Mouse (Mus musculus) B cell, adult 2 months (primary cell): Measurements from ENCODE around the gene Lipc.
A peak's percentile ranks its signal among the peaks of the same experiment; 100 is the strongest.

Experiments
- DNase-seq, 2 experiments: peaks; one replicate each; pipeline ENCODE4 v3.0.0; 2022

The Lipc gene

GRCm38 (mm10) chr9:70954226-70954625 lies 2.2 kb upstream of the Lipc start:
- no peak for DNase-seq

GRCm38 (mm10) chr9:70949336-70949735 lies 2.7 kb downstream of the Lipc start:
- no peak for DNase-seq

DNA sequence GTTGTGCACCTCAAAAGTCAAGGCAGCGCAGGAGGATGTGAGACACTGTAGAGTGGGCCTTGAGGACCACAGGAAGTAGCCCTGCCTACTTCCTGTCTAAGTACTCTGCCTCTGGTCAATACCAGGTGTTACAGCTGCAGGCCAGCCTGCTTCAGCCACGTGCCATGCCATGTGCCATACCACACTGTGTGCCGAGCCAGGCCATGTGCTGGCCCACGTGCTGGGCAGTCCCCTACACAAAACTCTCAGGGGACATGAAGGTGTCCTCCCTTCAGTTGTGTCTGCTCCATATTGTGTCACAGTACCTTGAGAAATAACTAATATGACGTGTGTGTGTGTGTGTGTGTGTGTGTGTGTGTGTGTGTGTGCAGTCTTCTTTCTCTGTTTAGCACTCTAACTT lies 4.7 kb downstream of the Lipc start:
- peak; percentile 65 to 71 for DNase-seq

- DNase-seq, result peak in 1 of 2 experiments; percentile 10
Observed at GRCm38 (mm10) chr9:70942686-70943333, 9.2 kb downstream of the Lipc start.

- no peak for DNase-seq
Observed at GRCm38 (mm10) chr9:70939752-70940501, 12.1 kb downstream of the Lipc start.

DNA sequence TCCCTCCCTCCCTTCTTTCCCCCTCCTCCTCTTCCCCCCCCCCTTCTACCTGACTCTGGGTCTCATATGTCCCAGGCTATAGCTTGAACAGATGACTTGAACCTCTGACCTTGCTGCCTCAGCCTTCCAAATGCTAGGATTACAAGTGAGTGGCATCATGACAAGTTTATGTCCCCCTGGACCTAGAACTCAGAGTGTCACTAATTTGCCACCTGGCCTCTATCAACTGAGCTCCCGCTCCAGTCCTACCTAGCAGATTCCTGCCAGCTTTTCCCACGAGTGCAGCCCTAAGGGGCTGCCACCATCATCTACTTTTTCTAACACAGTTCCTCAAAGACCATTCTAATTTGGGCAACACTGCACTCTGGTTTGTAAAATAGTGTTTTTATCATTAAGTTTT lies 13.2 kb downstream of the Lipc start:
- no peak for DNase-seq

DNA sequence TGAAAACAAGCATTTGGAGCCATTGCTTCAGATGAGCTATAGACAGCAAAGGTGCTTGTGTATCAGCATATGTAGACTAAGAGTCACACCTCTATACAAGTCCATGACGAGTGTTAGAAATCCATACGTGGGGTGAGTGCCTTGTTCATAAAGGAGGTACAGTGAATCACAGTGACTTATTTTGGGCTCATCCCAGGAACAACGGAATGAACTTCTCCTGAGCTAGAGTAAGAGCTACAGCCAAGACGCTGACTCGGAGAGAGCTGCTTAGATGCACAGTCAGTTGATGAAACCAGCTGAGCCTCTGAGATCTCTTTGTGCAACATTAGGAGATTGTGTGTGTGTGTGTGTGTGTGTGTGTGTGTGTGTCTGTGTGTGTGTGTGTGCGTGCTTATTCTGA lies 13.9 kb downstream of the Lipc start:
- no peak for DNase-seq

DNA sequence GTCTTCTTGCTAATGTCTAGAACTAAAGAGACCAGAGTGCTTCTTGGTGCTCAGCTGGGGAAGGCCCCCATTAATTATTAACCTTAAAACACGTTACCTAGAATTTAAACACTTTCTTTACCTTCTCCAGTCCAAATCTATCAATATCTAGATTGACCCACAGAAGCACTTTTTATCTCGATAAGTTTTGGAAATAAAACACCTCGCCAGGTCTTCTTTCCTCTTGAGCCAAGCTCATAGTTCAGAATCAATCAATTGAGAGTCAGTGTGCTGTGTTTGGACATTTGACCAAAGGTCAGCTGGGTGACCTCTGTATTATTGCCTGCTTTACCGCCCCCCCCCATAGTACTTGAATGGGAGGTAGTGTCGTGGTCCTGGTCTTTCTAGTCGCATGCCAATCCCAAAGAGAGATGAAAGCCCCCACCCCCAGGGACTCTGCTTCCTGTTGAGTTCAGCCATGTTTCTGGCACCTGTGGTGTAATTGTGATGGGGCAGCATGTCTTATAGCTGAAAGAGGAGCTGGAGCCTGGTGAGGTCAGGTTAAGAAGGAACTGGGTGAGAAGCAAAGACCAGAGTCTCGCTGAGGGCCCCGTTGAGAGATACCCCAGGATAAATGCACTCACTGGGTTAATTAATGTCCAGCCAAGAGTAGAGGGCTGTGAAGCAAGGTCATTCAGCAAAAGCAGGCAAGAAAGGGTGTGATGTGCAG lies 17.3 kb downstream of the Lipc start:
- DNase-seq, result no peak

GRCm38 (mm10) chr9:70930641-70931020 lies 21.4 kb downstream of the Lipc start:
- no peak for DNase-seq

GRCm38 (mm10) chr9:70929840-70930640 lies 22.0 kb downstream of the Lipc start:
- peak; percentile 51 to 57 for DNase-seq

DNA sequence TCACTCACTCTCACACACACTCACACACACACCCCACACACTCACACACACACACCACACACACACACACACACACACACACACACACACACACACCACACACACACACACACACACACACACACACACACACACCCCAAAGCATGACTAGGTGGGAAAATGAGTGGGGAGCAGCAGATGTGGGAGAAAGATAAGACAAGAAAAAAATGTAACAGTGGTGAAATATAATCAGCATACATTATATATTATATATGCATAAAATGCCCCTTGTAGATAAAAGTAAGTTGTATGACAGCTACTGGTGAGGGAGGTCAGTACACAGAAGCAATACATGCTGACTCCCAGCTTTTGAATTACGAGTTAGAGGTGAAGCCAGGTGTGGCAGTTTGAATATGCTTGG lies 23.6 kb downstream of the Lipc start:
- no peak for DNase-seq

DNA sequence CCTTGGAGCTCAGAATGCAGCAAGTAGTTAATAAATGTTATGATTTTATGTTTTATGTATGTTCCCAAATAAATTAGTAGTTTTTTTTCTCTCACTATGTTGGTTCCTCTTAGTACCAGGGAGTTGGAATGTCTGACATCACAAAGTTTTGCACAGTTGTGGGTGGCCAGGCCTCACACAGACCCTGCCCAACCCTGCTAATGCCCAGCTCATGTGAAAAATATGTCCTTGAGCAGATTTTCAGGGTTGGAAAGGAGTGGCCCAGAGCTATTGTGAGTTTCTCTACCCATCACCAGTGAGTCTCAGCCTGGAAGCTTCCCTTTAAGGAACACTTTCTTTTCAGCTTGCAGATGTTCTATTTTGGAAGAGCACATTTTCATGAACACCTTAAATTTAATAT lies 24.3 kb downstream of the Lipc start:
- DNase-seq, result no peak

GRCm38 (mm10) chr9:70926820-70927588 lies 25.0 kb downstream of the Lipc start:
- no peak for DNase-seq

GRCm38 (mm10) chr9:70925225-70925624 lies 26.8 kb downstream of the Lipc start:
- no peak for DNase-seq

GRCm38 (mm10) chr9:70924763-70925162 lies 27.3 kb downstream of the Lipc start:
- peak in 1 of 2 experiments; percentile 25 for DNase-seq

DNA sequence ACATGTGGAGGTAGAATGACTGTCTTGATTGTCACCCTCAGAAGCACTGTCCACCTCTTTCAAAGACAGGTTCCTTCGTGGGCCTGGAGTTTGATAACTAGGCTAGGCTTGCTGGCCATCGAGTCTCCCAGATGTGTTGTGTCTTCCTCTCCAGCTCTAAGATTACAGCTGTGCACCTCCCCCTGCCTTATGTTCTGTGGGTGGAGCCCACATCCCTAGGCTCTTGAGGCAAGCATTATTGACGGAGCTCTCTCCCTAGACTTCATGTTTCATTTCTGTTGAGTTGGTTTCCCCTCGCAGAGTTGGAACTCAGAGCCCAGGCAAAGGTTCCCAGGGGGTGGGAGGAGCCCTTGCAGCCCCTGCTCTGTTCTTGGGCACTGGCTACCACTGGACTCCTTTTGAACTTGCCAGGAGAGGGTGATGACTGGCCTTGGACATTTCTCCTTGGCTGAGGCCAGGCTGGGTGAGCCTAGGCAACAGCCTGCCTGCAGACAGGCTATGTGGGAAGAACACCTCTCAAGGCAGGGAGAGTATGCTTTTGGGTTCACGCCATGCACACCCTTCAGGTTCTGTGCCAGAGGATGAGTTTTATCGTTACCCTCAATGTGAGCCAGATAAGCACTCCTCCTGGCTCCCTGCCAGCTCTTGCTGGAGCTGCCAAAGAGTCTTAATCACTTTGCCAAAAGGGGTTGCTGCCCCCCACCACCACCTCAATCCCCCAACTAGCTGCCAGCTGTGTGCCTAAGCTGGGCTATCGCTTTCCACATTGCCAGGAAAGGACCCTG lies 30.1 kb downstream of the Lipc start:
- DNase-seq, result no peak

DNA sequence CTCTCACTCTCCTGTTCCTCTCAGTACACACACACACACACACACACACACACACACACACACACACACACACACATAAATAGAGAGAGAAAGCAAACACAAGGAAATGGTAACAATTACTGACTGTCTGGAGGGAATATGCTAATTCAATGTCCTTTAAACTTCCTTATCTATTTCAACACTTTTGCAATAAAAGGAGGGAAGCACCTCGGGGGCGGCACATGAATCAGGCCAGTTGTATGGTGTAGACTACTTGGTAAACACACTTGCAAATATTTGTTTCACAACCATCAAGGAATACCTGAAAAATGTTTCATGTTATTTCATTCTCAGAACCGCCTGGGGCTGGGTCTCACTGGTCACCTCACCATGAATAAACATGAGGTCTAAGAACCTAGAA lies 30.9 kb downstream of the Lipc start:
- DNase-seq, result no peak

DNA sequence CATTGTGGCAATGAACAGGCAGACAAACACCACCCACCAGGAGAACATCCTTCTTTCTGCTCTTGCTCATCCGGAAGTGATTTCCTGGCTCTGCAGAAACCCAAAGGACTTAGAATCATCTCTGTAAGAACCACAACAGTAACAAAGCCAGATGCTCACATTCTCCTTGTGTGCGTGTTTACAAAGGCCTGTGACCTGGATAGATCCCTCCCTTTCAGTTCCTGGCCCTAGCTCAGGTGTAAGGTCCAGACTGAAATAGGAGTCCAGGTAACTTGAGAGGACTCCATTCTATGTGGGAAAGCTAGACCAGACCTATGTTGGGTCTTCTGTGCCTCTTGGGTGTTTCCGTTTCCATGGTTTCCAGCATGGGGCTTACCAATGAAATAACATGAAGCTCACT lies 32.8 kb downstream of the Lipc start:
- DNase-seq, result no peak

DNA sequence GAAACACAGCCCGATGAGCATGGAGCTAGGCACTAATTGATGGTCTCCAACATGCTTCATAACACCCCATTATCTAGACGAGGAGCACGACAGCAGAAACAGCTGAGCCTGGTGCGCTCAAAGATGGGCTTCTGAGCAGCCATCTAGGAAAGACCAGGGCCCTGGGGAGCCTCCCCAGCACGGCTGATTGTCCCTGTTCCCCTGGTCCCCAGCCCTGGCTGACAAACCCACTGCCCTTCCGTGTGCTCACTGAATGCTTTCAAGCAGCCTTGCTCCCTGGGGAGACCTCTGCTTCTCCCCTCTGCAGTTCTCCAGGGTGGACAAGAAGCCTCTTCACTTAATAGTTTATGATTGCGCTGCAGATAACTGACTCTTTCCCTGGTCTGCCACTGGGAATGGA lies 35.5 kb downstream of the Lipc start:
- no peak for DNase-seq

DNA sequence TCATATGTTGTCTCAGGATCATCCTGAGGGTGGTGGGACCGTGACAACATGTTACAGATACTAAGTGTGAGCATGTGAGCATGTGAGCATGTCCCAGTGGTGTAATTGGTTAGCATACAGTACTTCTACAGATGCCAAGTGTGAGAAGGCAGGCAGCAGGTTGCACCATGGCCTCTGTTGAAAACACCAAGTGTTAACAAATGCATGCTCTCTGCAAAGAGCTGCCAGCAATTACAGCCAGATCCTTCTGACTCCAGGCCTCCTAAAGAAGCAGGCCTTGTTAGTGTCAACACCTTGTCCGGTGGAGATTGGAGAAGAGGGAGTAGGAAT lies 36.7 kb downstream of the Lipc start:
- DNase-seq, result no peak

DNA sequence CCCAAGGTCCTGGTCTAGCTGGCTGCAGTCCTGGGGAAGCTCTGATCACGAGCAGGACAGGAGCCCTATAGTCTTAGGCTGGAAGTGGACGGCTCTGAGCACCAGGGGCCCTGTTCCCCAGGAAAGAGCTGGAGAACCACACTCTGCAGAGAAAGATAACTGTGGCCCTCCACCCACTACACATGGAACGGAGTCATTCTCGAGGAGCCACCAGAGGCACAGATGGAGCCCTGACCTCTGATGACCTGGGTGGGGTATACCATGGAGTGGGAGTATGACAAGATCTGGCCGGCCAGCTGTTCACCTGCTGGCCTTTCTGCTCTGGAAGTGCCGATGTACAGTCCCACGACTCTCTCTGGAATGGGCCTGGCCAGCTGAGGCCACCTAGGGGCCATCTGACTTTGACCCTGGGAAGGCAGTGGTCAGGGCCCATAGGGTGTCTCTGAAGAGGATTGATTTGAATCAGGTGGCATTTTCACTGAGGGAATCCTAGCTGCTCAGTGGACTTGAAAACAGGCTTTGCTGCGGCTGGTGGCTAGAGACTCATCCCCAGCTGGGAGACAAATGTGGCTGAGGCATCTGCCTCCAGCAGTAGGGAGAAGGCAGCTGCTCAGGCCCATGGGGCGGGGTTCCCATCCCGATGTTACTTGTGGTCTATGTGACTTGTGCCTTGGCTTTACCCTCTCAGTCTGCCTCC lies 37.2 kb downstream of the Lipc start:
- no peak for DNase-seq
